In the genomic region with DNA sequence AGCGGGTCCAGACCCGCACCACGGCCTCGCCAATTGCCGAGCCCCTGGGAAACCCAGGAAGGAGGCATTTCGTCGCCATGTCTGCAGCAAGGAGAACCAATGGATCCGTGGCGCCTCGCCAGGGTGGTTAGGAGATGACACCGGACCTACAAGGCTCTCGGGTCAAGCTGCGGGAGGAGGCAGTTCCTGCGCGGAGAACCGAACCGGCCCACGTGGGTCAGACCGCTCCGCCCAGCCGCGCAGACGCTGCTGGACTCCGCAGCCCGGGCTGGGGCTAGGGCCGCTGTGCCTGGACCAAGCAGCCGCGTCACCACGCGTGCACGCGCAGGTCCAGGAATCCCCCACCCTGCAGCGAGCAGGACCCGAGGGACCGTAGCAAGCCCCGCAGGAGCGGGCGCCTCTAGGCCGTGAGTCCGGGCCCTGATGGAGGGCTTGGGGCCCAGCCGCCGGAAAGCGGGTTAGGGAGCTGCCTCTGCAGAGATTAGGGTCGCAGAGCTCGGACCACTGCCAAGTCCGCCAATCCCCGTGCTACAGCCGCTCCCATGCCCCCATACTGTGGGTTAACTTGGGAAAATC, we compare ENCODE assay signal across 7 mouse cellular contexts. TPM values are rescaled to one million over a fixed set of nuclear protein-coding genes. Genes with fewer than 3 reads are reported as not detected.
A peak's percentile ranks its signal among the peaks of the same experiment; 100 is the strongest.
DNase-seq lines count a peak whose midpoint lies in the region; ATAC-seq lines count a peak whose summit lies in the region.

Gene 5730409E04Rik (plus strand): TSS at position 213 of the 576 bp plus-strand sequence.

- no peaks in the 10 kb centered on the region for H3K36me3 ChIP-seq in embryonic facial prominence, embryonic 11.5 days (replicated peaks; ENCODE audit: control insufficient read depth, insufficient read depth, low read depth, low read length)
- H3K36me3 ChIP-seq in limb, embryonic 10.5 days, result peaks cover 4% of the 10 kb centered on the region; the same call in 1 of the 2 replicates
- H3K36me3 ChIP-seq in midbrain, embryonic 11.5 days (ENCODE audit: control insufficient read depth, insufficient read depth, low read length), result no peaks in the 10 kb centered on the region

- peak within 1 kb of the TSS; percentile 91 for H3K4me2 ChIP-seq in embryonic facial prominence, embryonic 11.5 days (ENCODE audit: low read depth, low read length)
- H3K4me2 ChIP-seq in midbrain, embryonic 11.5 days, result peak within 1 kb of the TSS; percentile 83

- peak; percentile 71 for ATAC-seq in embryonic facial prominence, embryonic 11.5 days (replicated peaks; ENCODE audit: insufficient number of reproducible peaks, low FRiP score, low TSS enrichment, low read depth)
- peak; percentile 85 for ATAC-seq in midbrain, embryonic 11.5 days (ENCODE audit: low FRiP score)

- H3K4me3 ChIP-seq in embryonic facial prominence, embryonic 11.5 days (ENCODE audit: low read depth, low read length), result peak within 1 kb of the TSS; percentile 51
- peak within 1 kb of the TSS; percentile 75 for H3K4me3 ChIP-seq in limb, embryonic 10.5 days
- peak within 1 kb of the TSS; percentile 47 for H3K4me3 ChIP-seq in midbrain, embryonic 11.5 days (ENCODE audit: low read depth, low read length)

- H3K27me3 ChIP-seq in embryonic facial prominence, embryonic 11.5 days (ENCODE audit: control insufficient read depth, insufficient read depth, low read length), result no peaks in the 10 kb centered on the region
- no peaks in the 10 kb centered on the region for H3K27me3 ChIP-seq in limb, embryonic 10.5 days (ENCODE audit: low read depth, poor library complexity, severe bottlenecking)
- peaks cover 88% of the 10 kb centered on the region for H3K27me3 ChIP-seq in midbrain, embryonic 11.5 days (ENCODE audit: control insufficient read depth, insufficient read depth, low read length)

- peak within 1 kb of the TSS; percentile 83 for H3K9ac ChIP-seq in embryonic facial prominence, embryonic 11.5 days (replicated peaks; ENCODE audit: low read length)
- peak within 1 kb of the TSS; percentile 77 for H3K9ac ChIP-seq in midbrain, embryonic 11.5 days (ENCODE audit: low read length)

- 0 out of 2 replicates have a peak within 1 kb of the TSS, but pooled peaks have one; percentile 16 for H3K27ac ChIP-seq in embryonic facial prominence, embryonic 11.5 days (replicated peaks; ENCODE audit: low read depth, low read length)
- H3K27ac ChIP-seq in limb, embryonic 10.5 days, result peak within 1 kb of the TSS; percentile 94
- H3K27ac ChIP-seq in midbrain, embryonic 11.5 days (ENCODE audit: low read depth, low read length), result no peak within 1 kb of the TSS

- no peaks in the 10 kb centered on the region for H3K4me1 ChIP-seq in embryonic facial prominence, embryonic 11.5 days (ENCODE audit: control insufficient read depth, insufficient read depth, low read length)
- H3K4me1 ChIP-seq in limb, embryonic 10.5 days, result peaks cover 9% of the 10 kb centered on the region
- peaks cover 5% of the 10 kb centered on the region for H3K4me1 ChIP-seq in midbrain, embryonic 11.5 days (ENCODE audit: control insufficient read depth, insufficient read depth, low read length)

- peak; percentile 91 for DNase-seq in adrenal gland, postnatal 25 days
- peak; percentile 71 for DNase-seq in embryonic facial prominence, embryonic 11.5 days (ENCODE audit: low spot score)
- DNase-seq in heart, adult 18-20 months, result peak; percentile 88 to 92
- DNase-seq in kidney, adult 18-20 months, result peak; percentile 85
- peak; percentile 80 for DNase-seq in limb, embryonic 10.5 days (ENCODE audit: low spot score)
- peak; percentile 97 for DNase-seq in midbrain, embryonic 11.5 days (ENCODE audit: low spot score, missing footprints)
- DNase-seq in right cerebral cortex, postnatal 4 days, result peak; percentile 77

- H3K9me3 ChIP-seq in embryonic facial prominence, embryonic 11.5 days (replicated peaks; ENCODE audit: control insufficient read depth, low read length), result no peaks in the 10 kb centered on the region
- H3K9me3 ChIP-seq in limb, embryonic 10.5 days (replicated peaks), result no peaks in the 10 kb centered on the region
- no peaks in the 10 kb centered on the region for H3K9me3 ChIP-seq in midbrain, embryonic 11.5 days (ENCODE audit: control insufficient read depth, low read length)

- WGBS in embryonic facial prominence, embryonic 11.5 days, result under 1% methylated on average over 48 of the region's 48 CpGs
- WGBS in limb, embryonic 10.5 days, result 1% methylated on average over 48 of the region's 48 CpGs
- 1% methylated on average over 48 of the region's 48 CpGs for WGBS in midbrain, embryonic 11.5 days

RNA-seq across cellular contexts. Expression of gene 5730409E04Rik, which starts in this region (rescaled TPM):
- total RNA-seq in adrenal gland, postnatal 25 days (2021), result 13.7 and 17.4 TPM in 2 replicates
- 1.4 and 1.8 TPM in 2 replicates for polyA plus RNA-seq in embryonic facial prominence, embryonic 11.5 days (2014; fragmentation: Nextera tagmentation; extraction: Ambion mirVana)
- total RNA-seq in heart, adult 18-20 months (2021), result 10 to 100 TPM; 13.8 to 13.9 TPM
- 1.3 and 1.8 TPM in 2 replicates for polyA plus RNA-seq in limb, embryonic 10.5 days (2016; fragmentation: Nextera tagmentation; extraction: Ambion mirVana)
- polyA plus RNA-seq in midbrain, embryonic 11.5 days (2014; fragmentation: Nextera tagmentation; extraction: Ambion mirVana), result 1.6 and 1.7 TPM in 2 replicates
